Mouse (Mus musculus) liver, postnatal 0 days (tissue): Measurements from ENCODE around the gene Plk4.

Experiments
- CTCF ChIP-seq: sonication (generic); IDR thresholded peaks from 2 replicates; pipeline ENCODE4 v1.5.1; 2016; ENCODE audit warnings: antibody characterized with exemption, low read depth
- EP300 ChIP-seq: IDR thresholded peaks from 2 replicates; pipeline ENCODE4 v1.6.1; 2016; ENCODE audit warnings: antibody characterized with exemption, low read depth, mild to moderate bottlenecking

DNA sequence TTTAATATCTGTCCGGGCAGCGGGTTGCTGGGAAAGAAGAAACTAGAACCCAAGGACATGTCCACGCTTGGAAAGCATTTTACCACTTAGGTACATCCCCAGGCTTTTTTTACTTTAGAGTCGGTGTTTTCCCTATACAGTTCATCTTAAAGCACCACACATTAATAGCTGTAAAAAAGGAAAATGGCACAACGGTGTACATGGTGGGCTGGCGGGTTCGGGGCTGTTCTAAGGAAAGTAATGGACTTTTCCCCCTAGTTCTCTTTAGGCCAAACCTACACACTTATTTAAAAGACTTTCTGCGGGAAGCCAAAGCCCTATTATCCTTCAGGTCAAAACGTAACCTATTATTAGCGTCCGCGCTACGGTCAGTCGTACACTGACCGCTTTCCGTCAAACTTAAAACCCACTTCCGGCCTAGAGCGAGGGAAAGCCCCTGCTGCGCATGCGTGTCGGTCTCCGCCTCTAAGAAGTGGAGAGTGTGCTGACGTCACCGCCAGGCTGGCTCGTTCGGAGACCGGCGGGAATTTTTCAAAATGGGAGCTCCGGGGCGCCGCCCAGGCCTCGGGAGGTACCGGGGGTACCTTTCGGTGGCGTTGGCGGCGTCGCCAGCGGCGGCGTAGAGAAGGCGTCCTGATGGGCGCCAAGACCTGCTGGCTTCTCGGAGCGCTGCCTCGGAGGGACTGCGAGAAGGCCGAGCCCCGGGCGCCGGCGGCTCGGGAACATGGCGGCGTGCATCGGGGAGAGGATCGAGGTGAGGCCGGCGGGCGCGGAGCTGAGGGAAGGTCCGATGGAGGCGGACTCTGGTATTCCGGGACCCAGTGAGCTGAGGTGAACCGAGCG lies at the start of gene Plk4:
- no peak for TF ChIP-seq CTCF
- TF ChIP-seq EP300 = no peak
